Mouse (Mus musculus) urinary bladder, adult 18-20 months (tissue): ENCODE data around the gene Rptor.

Source experiments
- DNase-seq, 2 experiments: peaks; one replicate each; pipeline ENCODE4 v3.0.0; 2022; ENCODE audit warnings: low spot score in 2 of 2, mixed read lengths in 2 of 2

The Rptor gene

GRCm38 (mm10) chr11:119650456-119650855 lies 47.8 kb downstream of the Rptor start:
- no peak for DNase-seq

- no peak for DNase-seq
Observed at GRCm38 (mm10) chr11:119653336-119653735, 50.6 kb downstream of the Rptor start.

DNA sequence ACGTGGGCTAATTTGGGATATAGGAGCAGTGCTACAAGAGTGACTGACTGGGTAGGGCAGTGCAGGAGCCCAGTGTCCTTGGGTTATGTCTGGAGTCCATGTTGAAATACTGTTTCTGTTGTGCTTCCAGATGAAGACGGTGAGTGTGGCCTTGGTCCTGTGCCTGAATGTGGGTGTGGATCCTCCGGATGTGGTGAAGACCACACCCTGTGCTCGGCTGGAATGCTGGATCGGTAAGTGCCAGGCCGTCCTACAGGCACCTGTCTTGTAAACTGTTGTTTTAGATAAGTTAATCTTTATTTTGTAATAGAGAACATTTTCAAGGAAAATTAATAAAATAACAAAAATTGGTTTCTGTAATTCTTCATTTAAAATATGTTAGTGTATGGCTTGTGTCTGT lies 54.8 kb downstream of the Rptor start:
- DNase-seq = peak in 1 of 2 experiments; percentile 20

DNA sequence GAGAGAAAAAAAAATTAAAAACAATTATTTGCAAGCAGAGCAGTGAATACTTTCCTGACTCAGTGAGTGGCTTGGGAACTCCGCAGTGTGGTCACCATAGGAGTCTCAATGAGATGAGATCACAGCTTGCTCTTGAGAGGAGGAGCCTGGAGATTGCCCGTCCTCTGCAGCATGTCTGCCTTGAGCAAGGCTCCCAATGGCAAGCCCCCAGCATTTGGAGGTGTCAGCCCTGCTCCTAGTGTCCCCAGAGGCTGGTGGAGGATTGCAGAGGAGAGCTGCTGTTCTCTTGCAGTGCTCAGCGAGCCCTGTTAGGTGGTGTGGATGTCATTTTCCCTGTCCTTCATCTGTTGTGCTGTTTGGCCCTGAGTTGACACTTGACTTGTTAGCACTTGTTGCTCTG lies 56.6 kb downstream of the Rptor start:
- no peak for DNase-seq

DNA sequence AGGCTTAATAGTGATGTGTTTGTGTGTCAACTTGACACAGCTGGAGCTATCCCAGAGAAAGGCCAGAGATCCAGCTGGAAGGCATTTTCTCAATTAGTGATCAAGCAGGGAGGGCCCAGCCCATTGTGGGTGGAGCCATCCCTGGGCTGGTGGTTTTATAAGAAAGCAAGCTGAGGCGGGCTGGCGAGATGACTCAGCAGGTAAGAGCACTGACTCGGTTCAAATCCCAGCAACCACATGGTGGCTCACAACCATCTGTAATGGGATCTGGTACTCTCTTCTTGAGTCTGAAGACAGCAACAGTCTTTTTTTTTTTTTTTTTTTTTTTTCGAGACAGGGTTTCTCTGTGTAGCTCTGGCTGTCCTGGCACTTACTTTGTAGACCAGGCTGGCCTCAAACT lies 58.8 kb downstream of the Rptor start:
- peak in 1 of 2 experiments; percentile 13 for DNase-seq

GRCm38 (mm10) chr11:119663876-119664275 lies 61.2 kb downstream of the Rptor start:
- no peak for DNase-seq

DNA sequence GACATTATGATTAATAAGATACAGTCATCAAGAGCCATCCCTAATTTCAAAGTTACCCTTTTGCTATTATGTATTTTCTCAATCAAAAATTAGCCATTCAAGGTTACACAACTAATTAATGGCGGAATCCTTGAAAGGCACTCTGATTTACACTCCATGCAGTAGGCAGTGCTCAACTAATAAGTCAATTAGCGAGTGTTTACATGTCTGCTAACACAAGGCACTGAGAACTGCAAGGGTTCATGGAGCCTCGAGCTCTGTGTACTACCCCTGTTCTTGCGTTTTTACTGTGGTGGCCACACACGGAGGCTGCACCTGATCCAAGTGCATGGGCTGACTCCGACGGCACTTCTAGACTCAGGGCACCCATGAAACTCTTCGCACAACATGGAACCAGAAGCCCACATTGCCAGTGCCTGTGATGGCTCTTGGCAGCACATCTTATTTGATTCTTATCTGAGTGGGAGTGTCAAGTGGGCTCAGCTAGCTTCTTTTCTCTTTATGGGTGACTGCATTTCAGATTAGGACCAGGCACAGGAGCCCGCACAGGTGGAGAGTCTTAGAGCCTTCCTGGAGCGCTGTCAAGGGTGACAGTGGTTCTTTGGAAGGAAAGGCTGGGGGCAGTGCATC lies 62.1 kb downstream of the Rptor start:
- no peak for DNase-seq

GRCm38 (mm10) chr11:119665308-119665702 lies 62.6 kb downstream of the Rptor start:
- no peak for DNase-seq

DNA sequence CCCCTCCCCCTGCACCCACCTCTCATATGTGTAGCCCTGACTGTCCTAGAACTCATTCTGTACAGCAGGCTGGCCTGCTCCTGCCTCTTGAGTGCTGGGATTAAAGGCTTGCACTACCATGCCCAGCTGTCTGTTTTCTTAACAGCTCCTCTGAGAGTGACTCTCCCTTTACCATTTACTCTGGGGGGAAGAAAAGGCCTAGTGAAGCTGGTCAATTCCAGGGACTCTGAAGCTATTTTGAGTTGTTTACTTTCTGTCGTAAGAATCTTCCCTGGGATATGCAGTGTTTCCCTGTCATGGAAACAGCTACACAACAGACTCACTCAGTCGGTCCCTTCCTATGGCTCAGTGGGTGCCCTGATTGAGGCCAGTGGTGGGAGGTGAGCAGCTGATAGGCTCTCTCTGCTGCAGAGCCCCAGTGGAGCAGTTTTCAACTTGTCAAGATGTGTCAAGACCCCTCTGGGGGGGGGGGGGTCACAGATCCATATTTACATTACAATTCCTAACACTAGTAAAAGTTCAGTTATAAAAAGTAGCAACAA lies 63.9 kb downstream of the Rptor start:
- DNase-seq = no peak

GRCm38 (mm10) chr11:119670690-119671666 lies 68.3 kb downstream of the Rptor start:
- no peak for DNase-seq

DNA sequence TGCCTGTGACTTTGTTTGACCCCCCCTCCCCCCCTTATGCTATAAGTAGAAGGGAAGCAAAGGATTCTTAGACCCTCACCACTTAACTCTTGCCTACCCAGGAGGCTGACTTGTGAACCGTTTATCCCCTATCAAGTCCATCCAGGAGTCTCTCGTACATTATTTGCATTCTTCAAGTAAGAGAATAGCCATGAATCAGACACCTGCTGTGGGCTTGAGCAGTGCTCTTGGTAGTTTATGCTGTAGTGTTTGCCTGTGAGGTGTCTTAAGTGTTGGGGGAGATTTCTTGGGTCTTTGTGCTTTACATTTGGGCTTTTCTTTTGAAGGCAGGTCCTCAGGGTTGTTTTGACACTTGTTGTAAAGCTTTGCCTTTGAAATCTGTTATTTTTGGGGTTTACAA lies 69.3 kb downstream of the Rptor start:
- DNase-seq = no peak

DNA sequence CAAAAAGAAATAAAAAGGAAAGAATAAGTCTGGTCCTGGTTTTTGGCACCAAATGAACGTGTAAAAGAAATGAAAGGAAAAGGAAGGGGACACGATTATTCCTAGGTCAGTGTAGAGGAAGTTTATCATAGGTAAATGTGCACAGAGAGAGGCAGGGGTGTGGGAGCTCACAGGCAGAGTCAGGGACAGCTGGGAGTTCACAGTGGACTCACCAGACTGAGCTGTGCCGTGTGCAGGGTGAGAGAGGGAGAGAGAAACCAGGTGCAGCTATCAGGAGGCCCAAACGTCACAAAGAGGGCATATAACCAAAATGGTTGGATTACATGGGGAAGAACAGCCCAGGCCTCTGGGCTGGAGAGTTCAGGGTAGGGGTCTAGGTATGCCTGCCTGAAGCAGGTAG lies 70.1 kb downstream of the Rptor start:
- no peak for DNase-seq

DNA sequence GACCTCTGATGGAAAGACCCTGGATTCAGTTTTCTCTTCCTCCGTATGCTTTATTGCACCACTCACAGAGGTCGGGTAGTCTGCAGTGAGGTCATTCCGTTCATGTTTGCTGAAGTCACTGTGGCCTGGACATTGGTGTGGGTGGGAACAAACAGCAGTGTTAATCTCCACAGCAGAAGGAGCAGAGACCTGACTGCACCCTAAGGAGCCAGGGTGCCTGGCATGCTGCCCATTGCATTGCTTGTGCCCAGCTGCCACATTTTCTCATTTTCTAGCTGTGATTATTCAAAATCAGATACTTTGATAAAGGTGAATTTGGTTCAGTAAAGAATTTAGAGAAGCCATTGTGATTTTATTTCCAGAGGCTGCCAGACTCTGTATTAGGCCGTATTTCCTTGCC lies 72.1 kb downstream of the Rptor start:
- DNase-seq = no peak

GRCm38 (mm10) chr11:119675546-119675945 lies 72.8 kb downstream of the Rptor start:
- no peak for DNase-seq

DNA sequence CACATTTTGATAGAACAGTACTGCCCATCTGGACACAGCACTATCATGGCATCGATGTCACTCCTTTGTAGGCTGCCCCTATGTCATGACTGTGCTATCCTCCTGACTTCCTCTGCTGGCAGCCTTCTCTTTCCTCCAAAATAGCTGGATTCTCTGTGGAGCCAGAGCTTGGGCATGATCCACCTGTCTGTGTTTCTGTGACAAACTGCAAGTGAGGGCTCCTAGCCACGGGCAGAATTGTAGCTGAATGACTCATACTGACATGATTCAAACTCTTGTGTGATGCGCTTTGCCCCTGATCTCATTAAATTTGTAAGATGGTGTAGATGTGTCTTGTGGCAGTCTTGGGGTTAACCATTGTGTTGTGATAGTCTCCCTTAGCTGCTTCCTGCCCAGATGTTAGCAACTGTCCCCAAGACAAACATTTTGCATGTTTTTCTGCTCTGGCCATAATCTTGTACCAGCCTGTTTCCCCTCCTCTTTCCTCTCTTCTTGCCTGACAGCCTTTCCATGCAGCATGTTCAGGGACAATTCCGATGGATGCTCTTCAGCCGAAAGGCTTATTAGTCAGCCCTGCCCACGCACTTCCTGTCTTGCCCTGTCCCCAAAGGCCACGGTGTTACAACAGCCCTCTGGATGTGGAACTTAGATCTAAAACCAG lies 74.2 kb downstream of the Rptor start:
- DNase-seq = no peak

DNA sequence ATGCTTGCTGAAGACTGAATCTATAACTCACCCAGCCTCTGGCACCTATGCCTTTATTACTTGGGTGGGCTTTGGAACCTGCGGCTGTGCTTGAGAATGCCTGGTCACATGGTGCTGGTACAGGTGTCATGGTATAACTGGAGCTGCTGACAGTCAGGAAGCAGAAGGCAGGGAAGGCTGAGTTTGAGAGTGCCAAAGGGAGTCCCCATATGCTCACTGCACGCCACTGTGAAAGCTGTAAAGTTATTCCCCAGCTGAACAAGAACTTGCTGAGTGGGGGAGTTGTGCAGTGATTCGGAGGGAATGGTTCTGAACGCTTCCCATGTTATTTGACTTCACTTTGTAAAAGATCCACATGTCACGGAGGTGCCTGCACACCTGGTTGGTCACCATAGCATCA lies 75.7 kb downstream of the Rptor start:
- no peak for DNase-seq

DNA sequence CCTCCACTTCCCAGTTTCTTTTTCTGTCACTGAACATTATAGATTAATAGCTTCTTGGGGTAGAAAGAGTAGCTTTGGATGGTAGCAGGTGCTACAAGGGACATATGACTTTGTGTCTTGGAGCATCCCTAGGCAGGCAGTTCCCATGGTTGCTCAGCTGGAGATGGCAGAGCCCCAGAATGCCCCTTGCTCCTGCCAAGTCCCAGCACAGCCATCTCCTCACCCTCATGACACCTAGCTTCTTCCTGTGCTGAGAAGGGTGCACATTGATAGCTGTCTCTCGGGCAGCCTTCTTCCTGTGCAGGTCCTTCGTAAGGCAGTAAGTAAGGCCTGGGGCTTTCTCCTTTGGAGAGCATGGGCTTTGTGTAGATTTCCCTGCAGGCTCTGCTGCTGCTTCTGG lies 78.0 kb downstream of the Rptor start:
- no peak for DNase-seq

GRCm38 (mm10) chr11:119682285-119682684 lies 79.6 kb downstream of the Rptor start:
- no peak for DNase-seq

DNA sequence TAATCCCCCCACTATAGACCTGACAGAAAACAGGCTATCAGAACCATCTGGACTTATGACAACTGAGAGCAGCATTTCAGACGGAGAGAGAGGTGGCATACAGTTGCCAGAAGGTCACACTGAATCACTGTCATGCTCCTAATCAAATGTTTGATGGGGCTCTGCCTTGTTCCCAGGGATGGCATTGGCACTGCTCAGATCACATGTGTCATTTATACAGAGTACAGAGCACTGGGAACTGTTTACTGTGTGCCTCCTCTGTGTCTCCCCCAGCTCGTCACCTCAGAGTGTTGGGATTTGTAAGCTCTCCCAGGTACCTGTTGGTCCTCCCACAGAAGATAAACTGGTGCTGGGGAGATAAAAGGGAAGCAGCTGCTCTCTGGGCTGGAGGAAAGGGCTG lies 81.1 kb downstream of the Rptor start:
- no peak for DNase-seq

GRCm38 (mm10) chr11:119685477-119685876 lies 82.8 kb downstream of the Rptor start:
- no peak for DNase-seq

GRCm38 (mm10) chr11:119685910-119686659 lies 83.4 kb downstream of the Rptor start:
- DNase-seq = no peak

DNA sequence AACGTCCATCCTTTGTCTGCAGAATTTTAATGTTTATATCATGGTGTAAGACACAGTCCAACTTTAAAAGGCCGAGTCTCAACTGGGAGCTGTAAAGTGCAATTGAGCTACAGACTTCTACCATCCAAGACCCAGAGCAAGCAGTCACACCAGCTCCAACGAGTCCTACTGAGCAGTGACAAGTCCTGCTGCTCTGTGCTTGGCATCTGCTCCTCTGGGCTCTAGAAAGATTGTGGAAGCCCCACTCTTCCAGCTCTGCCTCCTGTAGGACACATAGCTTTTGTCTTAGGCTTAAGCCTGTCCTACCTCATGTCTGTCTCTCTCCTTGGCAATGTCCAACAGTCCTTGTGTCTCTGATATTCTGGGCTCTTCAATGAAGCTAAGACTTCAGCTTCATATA lies 84.6 kb downstream of the Rptor start:
- DNase-seq = no peak
